Mouse (Mus musculus) kidney, adult 2 months (tissue): ENCODE measurements around the gene Lman1l.

Source experiments
- CTCF ChIP-seq: fragments of 200-500 bp; conservative IDR thresholded peaks from 2 replicates; pipeline ENCODE4 v1.5.1; 2011; ENCODE audit warnings: low read depth, mild to moderate bottlenecking, control low read depth, low read length, moderate library complexity, mixed read lengths; ENCODE audit not compliant: insufficient read depth, insufficient read length
- POLR2A ChIP-seq: fragments of 200-500 bp; IDR thresholded peaks from one replicate; pipeline ENCODE4 v1.6.1; 2011; ENCODE audit warnings: low read depth, low read length, control low read depth

GRCm38 (mm10) chr9:57644442-57644943 lies 23.9 kb upstream of the Lman1l start:
- TF ChIP-seq CTCF, result no peak
- no peak for TF ChIP-seq POLR2A
